Mouse (Mus musculus): ENCODE measurements around the gene Gpalpp1.

GRCm38 (mm10) chr14:76099543-76099942 lies 11.0 kb downstream of the Gpalpp1 start:
- TF ChIP-seq CTCF (IDR thresholded peaks at IDR 0.05; ENCODE audit: control insufficient read depth, insufficient read depth, insufficient read length) (no peak), MAX (IDR thresholded peaks at IDR 0.05) (no peak), MYOD1 (IDR thresholded peaks at IDR 0.05; ENCODE audit: control insufficient read depth, insufficient read length, low read depth) (peak; percentile 22), CEBPB (IDR thresholded peaks at IDR 0.05; ENCODE audit: low read depth) (peak; percentile 98), USF1 (IDR thresholded peaks at IDR 0.05; ENCODE audit: low read depth) (no peak), FOSL1 (IDR thresholded peaks at IDR 0.05; ENCODE audit: insufficient read depth, low read length, poor library complexity, severe bottlenecking) (peak; percentile 2)
